Mouse (Mus musculus): Measurements from ENCODE around the gene Lcn2. TPM values are rescaled to one million over a fixed set of nuclear protein-coding genes. Genes with fewer than 3 reads are reported as not detected.

The Lcn2 gene
- polyA plus RNA-seq, 1 experiment from 2014 or later, result 1.8 TPM

GRCm38 (mm10) chr2:32381141-32381774 lies 6.8 kb downstream of the Lcn2 start:
- 1% methylated on average over 27 of the region's 27 CpGs for WGBS
- peak overlapping the region; percentile 81 for H3K4me3 ChIP-seq (ENCODE audit: low read length)
- peak overlapping the region; percentile 73 for H3K9ac ChIP-seq (ENCODE audit: low read length)
- no peaks in the 10 kb centered on the region for H3K9me3 ChIP-seq (ENCODE audit: control insufficient read depth, low read length)
- H3K4me1 ChIP-seq (replicated peaks; ENCODE audit: control insufficient read depth, insufficient read depth, low read length), result peaks cover 10% of the 10 kb centered on the region
- H3K27ac ChIP-seq (ENCODE audit: low read length), result no peak overlapping the region
- peaks cover 3% of the 10 kb centered on the region; the same call in 1 of the 2 replicates for H3K27me3 ChIP-seq (ENCODE audit: control insufficient read depth, insufficient read depth, low read depth, low read length)
- peaks cover 21% of the 10 kb centered on the region for H3K36me3 ChIP-seq (ENCODE audit: control insufficient read depth, insufficient read depth, low read length)
- peak overlapping the region; percentile 100 for H3K4me2 ChIP-seq (ENCODE audit: low read depth, low read length)
- peak; percentile 66 for ATAC-seq (ENCODE audit: low read depth)

GRCm38 (mm10) chr2:32380001-32380500 lies 8.0 kb downstream of the Lcn2 start:
- WGBS, result 83% methylated on average over 7 of the region's 7 CpGs
- peaks cover 3% of the 10 kb centered on the region; the same call in 1 of the 2 replicates for H3K27me3 ChIP-seq (ENCODE audit: control insufficient read depth, insufficient read depth, low read depth, low read length)
- no peak overlapping the region for H3K9ac ChIP-seq (ENCODE audit: low read length)
- no peak overlapping the region for H3K4me3 ChIP-seq (ENCODE audit: low read length)
- H3K36me3 ChIP-seq (ENCODE audit: control insufficient read depth, insufficient read depth, low read length), result peaks cover 33% of the 10 kb centered on the region
- no peak for ATAC-seq (ENCODE audit: low read depth)
- H3K27ac ChIP-seq (ENCODE audit: low read length), result no peak overlapping the region
- H3K4me1 ChIP-seq (replicated peaks; ENCODE audit: control insufficient read depth, insufficient read depth, low read length), result peaks cover 10% of the 10 kb centered on the region
- H3K9me3 ChIP-seq (ENCODE audit: control insufficient read depth, low read length), result no peaks in the 10 kb centered on the region
- H3K4me2 ChIP-seq (ENCODE audit: low read depth, low read length), result no peak overlapping the region

- no peak for ATAC-seq (ENCODE audit: low read depth)
- H3K36me3 ChIP-seq (ENCODE audit: control insufficient read depth, insufficient read depth, low read length), result peaks cover 47% of the 10 kb centered on the region
- WGBS, result 90% methylated on average over 10 of the region's 10 CpGs
These were observed 11.1 kb downstream of the Lcn2 start for GRCm38 (mm10) chr2:32376963-32377362.

GRCm38 (mm10) chr2:32375317-32375940 lies 12.6 kb downstream of the Lcn2 start:
- H3K27ac ChIP-seq (ENCODE audit: low read length), result no peak overlapping the region

More at GRCm38 (mm10) chr2:32376963-32377362, 11.1 kb downstream of the Lcn2 start:
- Histone ChIP-seq H3K4me2 (ENCODE audit: low read depth, low read length) (no peak overlapping the region), H3K9ac (ENCODE audit: low read length) (no peak overlapping the region), H3K4me1 (replicated peaks; ENCODE audit: control insufficient read depth, insufficient read depth, low read length) (peaks cover 6% of the 10 kb centered on the region), H3K27me3 (ENCODE audit: control insufficient read depth, insufficient read depth, low read depth, low read length) (no peaks in the 10 kb centered on the region), H3K4me3 (ENCODE audit: low read length) (no peak overlapping the region), H3K27ac (ENCODE audit: low read length) (no peak overlapping the region), H3K9me3 (ENCODE audit: control insufficient read depth, low read length) (no peaks in the 10 kb centered on the region)

GRCm38 (mm10) chr2:32374191-32374590 lies 13.9 kb downstream of the Lcn2 start:
- Histone ChIP-seq H3K36me3 (ENCODE audit: control insufficient read depth, insufficient read depth, low read length) (peaks cover 62% of the 10 kb centered on the region), H3K27ac (ENCODE audit: low read length) (no peak overlapping the region), H3K9me3 (ENCODE audit: control insufficient read depth, low read length) (no peaks in the 10 kb centered on the region), H3K9ac (ENCODE audit: low read length) (no peak overlapping the region), H3K4me2 (ENCODE audit: low read depth, low read length) (no peak overlapping the region), H3K4me3 (ENCODE audit: low read length) (no peak overlapping the region), H3K4me1 (replicated peaks; ENCODE audit: control insufficient read depth, insufficient read depth, low read length) (no peaks in the 10 kb centered on the region), H3K27me3 (ENCODE audit: control insufficient read depth, insufficient read depth, low read depth, low read length) (no peaks in the 10 kb centered on the region)
- ATAC-seq (ENCODE audit: low read depth), result no peak
- WGBS, result 88% methylated on average over 10 of the region's 10 CpGs

More at GRCm38 (mm10) chr2:32375317-32375940, 12.6 kb downstream of the Lcn2 start:
- Histone ChIP-seq H3K4me3 (ENCODE audit: low read length) (no peak overlapping the region), H3K4me2 (ENCODE audit: low read depth, low read length) (no peak overlapping the region), H3K9me3 (ENCODE audit: control insufficient read depth, low read length) (no peaks in the 10 kb centered on the region), H3K4me1 (replicated peaks; ENCODE audit: control insufficient read depth, insufficient read depth, low read length) (no peaks in the 10 kb centered on the region), H3K36me3 (ENCODE audit: control insufficient read depth, insufficient read depth, low read length) (peaks cover 59% of the 10 kb centered on the region), H3K27me3 (ENCODE audit: control insufficient read depth, insufficient read depth, low read depth, low read length) (no peaks in the 10 kb centered on the region), H3K9ac (ENCODE audit: low read length) (no peak overlapping the region)
- no peak for ATAC-seq (ENCODE audit: low read depth)
- WGBS, result 86% methylated on average over 13 of the region's 13 CpGs

- H3K27me3 ChIP-seq (ENCODE audit: control insufficient read depth, insufficient read depth, low read depth, low read length), result no peaks in the 10 kb centered on the region
- no peak overlapping the region for H3K27ac ChIP-seq (ENCODE audit: low read length)
- no peak overlapping the region for H3K4me3 ChIP-seq (ENCODE audit: low read length)
- no peak overlapping the region for H3K9ac ChIP-seq (ENCODE audit: low read length)
- 93% methylated on average over 5 of the region's 5 CpGs for WGBS
- H3K4me2 ChIP-seq (ENCODE audit: low read depth, low read length), result no peak overlapping the region
- peaks cover 9% of the 10 kb centered on the region for H3K4me1 ChIP-seq (replicated peaks; ENCODE audit: control insufficient read depth, insufficient read depth, low read length)
- H3K9me3 ChIP-seq (ENCODE audit: control insufficient read depth, low read length), result no peaks in the 10 kb centered on the region
- no peak for ATAC-seq (ENCODE audit: low read depth)
- peaks cover 32% of the 10 kb centered on the region for H3K36me3 ChIP-seq (ENCODE audit: control insufficient read depth, insufficient read depth, low read length)
These were observed 20.7 kb downstream of the Lcn2 start for GRCm38 (mm10) chr2:32367315-32367714.

GRCm38 (mm10) chr2:32364121-32364520 lies 23.9 kb downstream of the Lcn2 start:
- peak overlapping the region; percentile 82 for H3K4me3 ChIP-seq (ENCODE audit: low read length)
- H3K27ac ChIP-seq (ENCODE audit: low read length), result no peak overlapping the region
- no peak for ATAC-seq (ENCODE audit: low read depth)
- H3K27me3 ChIP-seq (ENCODE audit: control insufficient read depth, insufficient read depth, low read depth, low read length), result no peaks in the 10 kb centered on the region; the same call in 1 of the 2 replicates
- H3K9ac ChIP-seq (ENCODE audit: low read length), result peak overlapping the region; percentile 90
- no peaks in the 10 kb centered on the region for H3K9me3 ChIP-seq (ENCODE audit: control insufficient read depth, low read length)
- H3K4me1 ChIP-seq (replicated peaks; ENCODE audit: control insufficient read depth, insufficient read depth, low read length), result peaks cover 12% of the 10 kb centered on the region
- peak overlapping the region; percentile 83 for H3K4me2 ChIP-seq (ENCODE audit: low read depth, low read length)
- H3K36me3 ChIP-seq (ENCODE audit: control insufficient read depth, insufficient read depth, low read length), result peaks cover 9% of the 10 kb centered on the region
- WGBS, result 82% methylated on average over 8 of the region's 8 CpGs

GRCm38 (mm10) chr2:32363376-32364106 lies 24.5 kb downstream of the Lcn2 start:
- peaks cover 12% of the 10 kb centered on the region for H3K4me1 ChIP-seq (replicated peaks; ENCODE audit: control insufficient read depth, insufficient read depth, low read length)
- peaks cover 9% of the 10 kb centered on the region for H3K36me3 ChIP-seq (ENCODE audit: control insufficient read depth, insufficient read depth, low read length)
- peak overlapping the region; percentile 83 for H3K4me2 ChIP-seq (ENCODE audit: low read depth, low read length)
- H3K27ac ChIP-seq (ENCODE audit: low read length), result peak overlapping the region; percentile 93
- 6% methylated on average over 19 of the region's 19 CpGs for WGBS
- H3K9me3 ChIP-seq (ENCODE audit: control insufficient read depth, low read length), result no peaks in the 10 kb centered on the region
- peak overlapping the region; percentile 82 for H3K4me3 ChIP-seq (ENCODE audit: low read length)
- peak overlapping the region; percentile 90 for H3K9ac ChIP-seq (ENCODE audit: low read length)
- no peaks in the 10 kb centered on the region; the same call in 1 of the 2 replicates for H3K27me3 ChIP-seq (ENCODE audit: control insufficient read depth, insufficient read depth, low read depth, low read length)
- ATAC-seq (ENCODE audit: low read depth), result peak; percentile 53
